Mouse (Mus musculus): ENCODE data around the gene B230118H07Rik. TPM values are rescaled to one million over a fixed set of nuclear protein-coding genes. Genes with fewer than 3 reads are reported as not detected.

The B230118H07Rik gene
- polyA plus RNA-seq, 1 experiment from 2014 or later: 50.3 TPM

GRCm38 (mm10) chr2:101624011-101624410 lies 25.3 kb downstream of the B230118H07Rik start:
- H3K9me3 ChIP-seq (replicated peaks; ENCODE audit: control insufficient read depth, low read length): no peaks in the 10 kb centered on the region
- no peaks in the 10 kb centered on the region for H3K4me1 ChIP-seq (ENCODE audit: control insufficient read depth, insufficient read depth, low read length)
- no peaks in the 10 kb centered on the region for H3K27me3 ChIP-seq (ENCODE audit: control insufficient read depth, insufficient read depth, low read length)
- WGBS: 51% methylated on average over 2 of the region's 2 CpGs
- no peak overlapping the region for H3K4me2 ChIP-seq (ENCODE audit: low read depth, low read length)
- H3K27ac ChIP-seq (ENCODE audit: low read length): no peak overlapping the region
- H3K36me3 ChIP-seq (ENCODE audit: control insufficient read depth, insufficient read depth, low read length): no peaks in the 10 kb centered on the region
- no peak overlapping the region for H3K9ac ChIP-seq (ENCODE audit: low read length)
- no peak for ATAC-seq (ENCODE audit: insufficient read depth, low FRiP score)
- H3K4me3 ChIP-seq (replicated peaks; ENCODE audit: low read length): no peak overlapping the region

GRCm38 (mm10) chr2:101623042-101623441 lies 26.3 kb downstream of the B230118H07Rik start:
- Histone ChIP-seq H3K27me3 (ENCODE audit: control insufficient read depth, insufficient read depth, low read length) (no peaks in the 10 kb centered on the region), H3K27ac (ENCODE audit: low read length) (no peak overlapping the region), H3K9ac (ENCODE audit: low read length) (no peak overlapping the region), H3K36me3 (ENCODE audit: control insufficient read depth, insufficient read depth, low read length) (no peaks in the 10 kb centered on the region), H3K4me2 (ENCODE audit: low read depth, low read length) (no peak overlapping the region), H3K4me3 (replicated peaks; ENCODE audit: low read length) (no peak overlapping the region), H3K9me3 (replicated peaks; ENCODE audit: control insufficient read depth, low read length) (no peaks in the 10 kb centered on the region), H3K4me1 (ENCODE audit: control insufficient read depth, insufficient read depth, low read length) (no peaks in the 10 kb centered on the region)
- 89% methylated on average over 2 of the region's 2 CpGs for WGBS
- no peak for ATAC-seq (ENCODE audit: insufficient read depth, low FRiP score)

DNA sequence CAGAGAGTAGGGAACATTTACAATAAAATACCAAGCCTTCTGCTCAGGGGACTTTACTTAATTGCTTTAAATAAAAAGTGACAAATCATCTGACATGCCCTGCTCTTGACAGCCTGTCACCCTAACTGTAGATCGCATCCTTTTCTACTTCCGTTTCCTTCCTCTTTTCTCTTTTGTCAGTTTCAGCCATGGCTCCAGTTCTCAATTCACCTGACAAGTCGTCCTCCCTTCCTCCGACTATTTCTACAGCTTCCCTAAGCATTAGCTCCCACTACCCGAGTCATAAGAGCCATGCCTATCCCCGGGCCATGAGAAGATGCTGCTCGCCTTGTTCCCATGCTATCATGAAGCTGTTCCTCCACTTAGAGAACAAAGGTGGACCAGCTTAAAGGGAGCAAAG lies 27.7 kb downstream of the B230118H07Rik start:
- no peak overlapping the region for H3K27ac ChIP-seq (ENCODE audit: low read length)

GRCm38 (mm10) chr2:101620899-101621298 lies 28.4 kb downstream of the B230118H07Rik start:
- H3K36me3 ChIP-seq (ENCODE audit: control insufficient read depth, insufficient read depth, low read length): no peaks in the 10 kb centered on the region
- no peak overlapping the region for H3K4me2 ChIP-seq (ENCODE audit: low read depth, low read length)
- no peak overlapping the region for H3K4me3 ChIP-seq (replicated peaks; ENCODE audit: low read length)
- no peak overlapping the region for H3K9ac ChIP-seq (ENCODE audit: low read length)
- H3K27ac ChIP-seq (ENCODE audit: low read length): no peak overlapping the region
- no peak for ATAC-seq (ENCODE audit: insufficient read depth, low FRiP score)
- 59% methylated on average over 3 of the region's 3 CpGs for WGBS
- no peaks in the 10 kb centered on the region for H3K4me1 ChIP-seq (ENCODE audit: control insufficient read depth, insufficient read depth, low read length)
- H3K27me3 ChIP-seq (ENCODE audit: control insufficient read depth, insufficient read depth, low read length): no peaks in the 10 kb centered on the region
- no peaks in the 10 kb centered on the region for H3K9me3 ChIP-seq (replicated peaks; ENCODE audit: control insufficient read depth, low read length)

More for the DNA sequence above, 27.7 kb downstream of the B230118H07Rik start:
- ATAC-seq (ENCODE audit: insufficient read depth, low FRiP score): no peak
- no peak overlapping the region for H3K9ac ChIP-seq (ENCODE audit: low read length)
- no peak overlapping the region for H3K4me3 ChIP-seq (replicated peaks; ENCODE audit: low read length)
- 71% methylated on average over 7 of the region's 7 CpGs for WGBS
- no peak overlapping the region for H3K4me2 ChIP-seq (ENCODE audit: low read depth, low read length)
- no peaks in the 10 kb centered on the region for H3K9me3 ChIP-seq (replicated peaks; ENCODE audit: control insufficient read depth, low read length)
- no peaks in the 10 kb centered on the region for H3K4me1 ChIP-seq (ENCODE audit: control insufficient read depth, insufficient read depth, low read length)
- H3K36me3 ChIP-seq (ENCODE audit: control insufficient read depth, insufficient read depth, low read length): no peaks in the 10 kb centered on the region
- no peaks in the 10 kb centered on the region for H3K27me3 ChIP-seq (ENCODE audit: control insufficient read depth, insufficient read depth, low read length)

- Histone ChIP-seq H3K4me1 (ENCODE audit: control insufficient read depth, insufficient read depth, low read length) (no peaks in the 10 kb centered on the region), H3K9ac (ENCODE audit: low read length) (no peak overlapping the region), H3K9me3 (replicated peaks; ENCODE audit: control insufficient read depth, low read length) (no peaks in the 10 kb centered on the region), H3K4me2 (ENCODE audit: low read depth, low read length) (no peak overlapping the region), H3K27ac (ENCODE audit: low read length) (no peak overlapping the region), H3K36me3 (ENCODE audit: control insufficient read depth, insufficient read depth, low read length) (no peaks in the 10 kb centered on the region), H3K4me3 (replicated peaks; ENCODE audit: low read length) (no peak overlapping the region), H3K27me3 (ENCODE audit: control insufficient read depth, insufficient read depth, low read length) (no peaks in the 10 kb centered on the region)
- no peak for ATAC-seq (ENCODE audit: insufficient read depth, low FRiP score)
- 81% methylated on average over 4 of the region's 4 CpGs for WGBS
These were observed 31.0 kb downstream of the B230118H07Rik start for GRCm38 (mm10) chr2:101618373-101618772.

DNA sequence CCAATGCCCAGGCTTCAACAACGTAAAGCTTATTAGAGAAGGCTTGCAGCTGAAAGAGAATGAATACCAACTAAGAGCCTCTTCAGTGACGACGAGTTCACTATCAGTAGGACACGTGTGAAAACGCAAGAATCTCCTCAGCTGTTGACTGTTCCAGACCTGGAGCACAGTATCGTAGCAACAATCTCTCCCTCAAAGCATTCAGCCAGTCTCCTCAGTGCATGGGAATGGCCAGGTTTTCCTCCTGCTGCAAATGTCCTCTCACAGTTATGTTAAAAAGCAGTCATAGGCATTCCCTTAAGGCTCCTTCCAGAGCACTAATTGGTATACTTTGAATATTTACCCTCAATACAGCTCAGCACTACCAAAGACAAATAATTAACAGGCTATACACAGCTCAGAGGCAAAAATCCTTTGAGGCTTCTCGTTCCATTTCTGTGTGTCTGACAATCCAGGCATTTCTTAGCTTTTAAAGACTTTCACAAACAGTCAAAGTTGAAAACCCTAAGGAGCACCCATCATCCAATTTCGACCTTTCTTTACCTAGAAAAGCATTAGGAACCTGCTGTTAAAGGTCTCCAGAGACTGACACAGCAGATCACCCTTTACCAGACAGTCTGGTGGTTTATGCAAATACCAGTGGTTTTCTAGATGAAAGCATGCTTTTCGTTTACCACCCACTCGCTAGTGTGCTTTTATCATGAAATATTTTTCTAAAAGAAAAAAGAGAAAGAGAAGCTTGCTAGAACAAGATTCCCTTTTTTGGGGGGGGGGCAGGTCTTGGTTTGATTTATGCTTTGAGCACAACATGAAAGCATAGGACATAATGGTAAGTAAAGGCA lies 33.6 kb downstream of the B230118H07Rik start:
- WGBS: 64% methylated on average over 10 of the region's 10 CpGs
- Histone ChIP-seq H3K4me1 (ENCODE audit: control insufficient read depth, insufficient read depth, low read length) (no peaks in the 10 kb centered on the region), H3K9ac (ENCODE audit: low read length) (no peak overlapping the region), H3K4me3 (replicated peaks; ENCODE audit: low read length) (no peak overlapping the region), H3K4me2 (ENCODE audit: low read depth, low read length) (no peak overlapping the region), H3K36me3 (ENCODE audit: control insufficient read depth, insufficient read depth, low read length) (no peaks in the 10 kb centered on the region), H3K27me3 (ENCODE audit: control insufficient read depth, insufficient read depth, low read length) (no peaks in the 10 kb centered on the region), H3K9me3 (replicated peaks; ENCODE audit: control insufficient read depth, low read length) (no peaks in the 10 kb centered on the region), H3K27ac (ENCODE audit: low read length) (no peak overlapping the region)
- ATAC-seq (ENCODE audit: insufficient read depth, low FRiP score): no peak

DNA sequence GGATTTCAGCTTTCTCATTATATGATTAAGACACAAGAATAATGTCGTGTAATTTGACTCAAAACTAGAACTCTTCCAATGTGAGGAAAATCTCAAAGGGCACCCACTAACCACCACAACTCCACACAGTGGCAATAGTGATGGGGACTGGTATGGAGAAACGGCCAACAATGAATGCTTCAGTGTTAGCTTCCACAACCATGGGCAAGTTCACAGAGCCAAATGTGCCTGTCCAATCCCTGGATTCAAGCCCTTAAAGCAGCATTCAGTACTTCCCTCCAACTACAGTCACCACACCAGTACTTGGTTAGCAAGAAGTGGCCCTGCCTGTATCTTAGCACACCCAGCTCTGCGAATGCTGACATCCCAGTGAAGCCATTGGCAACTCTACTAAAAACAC lies 38.5 kb downstream of the B230118H07Rik start:
- Histone ChIP-seq H3K4me1 (ENCODE audit: control insufficient read depth, insufficient read depth, low read length) (no peaks in the 10 kb centered on the region), H3K4me2 (ENCODE audit: low read depth, low read length) (no peak overlapping the region), H3K9me3 (replicated peaks; ENCODE audit: control insufficient read depth, low read length) (no peaks in the 10 kb centered on the region), H3K36me3 (ENCODE audit: control insufficient read depth, insufficient read depth, low read length) (no peaks in the 10 kb centered on the region), H3K27me3 (ENCODE audit: control insufficient read depth, insufficient read depth, low read length) (no peaks in the 10 kb centered on the region), H3K27ac (ENCODE audit: low read length) (no peak overlapping the region), H3K9ac (ENCODE audit: low read length) (no peak overlapping the region), H3K4me3 (replicated peaks; ENCODE audit: low read length) (no peak overlapping the region)
- ATAC-seq (ENCODE audit: insufficient read depth, low FRiP score): no peak
- WGBS: 85% methylated on average over 3 of the region's 3 CpGs

GRCm38 (mm10) chr2:101608232-101608894 lies 41.0 kb downstream of the B230118H07Rik start:
- Histone ChIP-seq H3K4me1 (ENCODE audit: control insufficient read depth, insufficient read depth, low read length) (no peaks in the 10 kb centered on the region), H3K9ac (ENCODE audit: low read length) (no peak overlapping the region), H3K4me3 (replicated peaks; ENCODE audit: low read length) (no peak overlapping the region), H3K4me2 (ENCODE audit: low read depth, low read length) (no peak overlapping the region), H3K36me3 (ENCODE audit: control insufficient read depth, insufficient read depth, low read length) (no peaks in the 10 kb centered on the region), H3K9me3 (replicated peaks; ENCODE audit: control insufficient read depth, low read length) (no peaks in the 10 kb centered on the region), H3K27me3 (ENCODE audit: control insufficient read depth, insufficient read depth, low read length) (no peaks in the 10 kb centered on the region), H3K27ac (ENCODE audit: low read length) (no peak overlapping the region)
- ATAC-seq (ENCODE audit: insufficient read depth, low FRiP score): no peak
- WGBS: 84% methylated on average over 7 of the region's 7 CpGs

- no peaks in the 10 kb centered on the region for H3K36me3 ChIP-seq (ENCODE audit: control insufficient read depth, insufficient read depth, low read length)
- no peak overlapping the region for H3K9ac ChIP-seq (ENCODE audit: low read length)
- H3K4me3 ChIP-seq (replicated peaks; ENCODE audit: low read length): no peak overlapping the region
- no peaks in the 10 kb centered on the region for H3K27me3 ChIP-seq (ENCODE audit: control insufficient read depth, insufficient read depth, low read length)
- H3K4me2 ChIP-seq (ENCODE audit: low read depth, low read length): no peak overlapping the region
- H3K4me1 ChIP-seq (ENCODE audit: control insufficient read depth, insufficient read depth, low read length): no peaks in the 10 kb centered on the region
- H3K9me3 ChIP-seq (replicated peaks; ENCODE audit: control insufficient read depth, low read length): no peaks in the 10 kb centered on the region
- no peak overlapping the region for H3K27ac ChIP-seq (ENCODE audit: low read length)
- no peak for ATAC-seq (ENCODE audit: insufficient read depth, low FRiP score)
- WGBS: 91% methylated on average over 1 of the region's 1 CpGs
These were observed 46.2 kb downstream of the B230118H07Rik start for GRCm38 (mm10) chr2:101603099-101603498.
